Mouse (Mus musculus) MEL (cell line): Measurements from ENCODE around the gene Arhgef15. TPM values are rescaled to one million over a fixed set of nuclear protein-coding genes. Genes with fewer than 3 reads are reported as not detected.
A peak's percentile ranks its signal among the peaks of the same experiment; 100 is the strongest.

Source experiments
- DNase-seq: peaks from one replicate; pipeline ENCODE4 v3.0.0; 2011; ENCODE audit warnings: low read depth, low spot score
- H3K27ac ChIP-seq: 2 replicates; pipeline ENCODE4 v1.5.1; 2012; ENCODE audit warnings: low read depth, mild to moderate bottlenecking, control low read depth, low read length, moderate library complexity; ENCODE audit not compliant: control insufficient read depth
- H3K27me3 ChIP-seq, 2 experiments: fragments of 150-350 bp in 1 of 2; sonication (generic) in 1 of 2; 2 replicates each; pipeline ENCODE4 v1.6.1; 2012; ENCODE audit warnings: low read length in 2 of 2, mild to moderate bottlenecking in 2 of 2, improper control_type of control experiment in 1 of 2, moderate library complexity in 1 of 2; ENCODE audit not compliant: insufficient read depth in 2 of 2, control insufficient read depth in 1 of 2
- H3K36me3 ChIP-seq, 2 experiments: 2 replicates each; pipeline ENCODE4 v1.6.1; 2012 to 2014; ENCODE audit warnings: low read length in 2 of 2, improper control_type of control experiment in 1 of 2, inconsistent platforms in 1 of 2, mild to moderate bottlenecking in 1 of 2; ENCODE audit not compliant: insufficient read depth in 2 of 2, control insufficient read depth in 1 of 2
- H3K4me1 ChIP-seq, 2 experiments: fragments of 150-350 bp in 1 of 2; sonication (generic) in 1 of 2; 2 replicates each; pipeline ENCODE4 v1.6.1; 2012; ENCODE audit warnings: low read length in 2 of 2, improper control_type of control experiment in 1 of 2, mild to moderate bottlenecking in 1 of 2; ENCODE audit not compliant: insufficient read depth in 2 of 2, control insufficient read depth in 1 of 2
- H3K4me3 ChIP-seq, 2 experiments: fragments of 150-350 bp in 1 of 2; sonication (generic) in 1 of 2; 2 replicates each; pipeline ENCODE4 v1.5.1; 2012; ENCODE audit warnings: low read depth in 2 of 2, low read length in 2 of 2, mild to moderate bottlenecking in 2 of 2, moderate library complexity in 2 of 2, control low read depth in 1 of 2, improper control_type of control experiment in 1 of 2; ENCODE audit not compliant: control insufficient read depth in 1 of 2, insufficient read depth in 1 of 2
- H3K79me2 ChIP-seq: 2 replicates; pipeline ENCODE4 v1.6.1; 2012; ENCODE audit warnings: mild to moderate bottlenecking, low read length, moderate library complexity; ENCODE audit not compliant: control insufficient read depth, poor library complexity, insufficient read depth
- H3K9ac ChIP-seq: 2 replicates; pipeline ENCODE4 v1.6.1; 2012; ENCODE audit warnings: low read depth, mild to moderate bottlenecking, control low read depth, low read length, moderate library complexity; ENCODE audit not compliant: control insufficient read depth, poor library complexity, severe bottlenecking
- H3K9me3 ChIP-seq: fragments of 150-350 bp; sonication (generic); replicated peaks from 2 replicates; pipeline ENCODE4 v1.6.1; 2012; ENCODE audit warnings: mild to moderate bottlenecking, low read length, improper control_type of control experiment, moderate library complexity; ENCODE audit not compliant: insufficient read depth
- CHD1 ChIP-seq: IDR thresholded peaks from 2 replicates; pipeline ENCODE4 v1.6.1; 2012; ENCODE audit warnings: low read depth, mild to moderate bottlenecking, inconsistent platforms, low read length, improper control_type of control experiment
- ELF1 ChIP-seq: IDR thresholded peaks from 2 replicates; pipeline ENCODE4 v1.6.1; 2014; ENCODE audit warnings: low read depth, mild to moderate bottlenecking, inconsistent platforms, low read length, improper control_type of control experiment, moderate library complexity
- EP300 ChIP-seq, 2 experiments: IDR thresholded peaks; 2 replicates each; pipeline ENCODE4 v1.6.1; 2011; ENCODE audit warnings: improper control_type of control experiment in 2 of 2, low read length in 2 of 2, low read depth in 1 of 2, mild to moderate bottlenecking in 1 of 2
- ETS1 ChIP-seq: IDR thresholded peaks from 2 replicates; pipeline ENCODE4 v1.6.1; 2012; ENCODE audit warnings: low read depth, mild to moderate bottlenecking, inconsistent platforms, low read length, improper control_type of control experiment, moderate library complexity
- HCFC1 ChIP-seq: IDR thresholded peaks from 2 replicates; pipeline ENCODE4 v1.6.1; 2012; ENCODE audit warnings: low read depth, mild to moderate bottlenecking, inconsistent platforms, low read length, improper control_type of control experiment, moderate library complexity
- MAFK ChIP-seq: IDR thresholded peaks from 2 replicates; pipeline ENCODE4 v1.6.1; 2011; ENCODE audit warnings: low read depth, mild to moderate bottlenecking, low read length, improper control_type of control experiment, borderline replicate concordance
- MAX ChIP-seq: IDR thresholded peaks from 2 replicates; pipeline ENCODE4 v1.6.1; 2011; ENCODE audit warnings: low read length, improper control_type of control experiment
- MAZ ChIP-seq: IDR thresholded peaks from 2 replicates; pipeline ENCODE4 v1.6.1; 2012; ENCODE audit warnings: low read depth, mild to moderate bottlenecking, inconsistent platforms, low read length, improper control_type of control experiment
- MXI1 ChIP-seq: IDR thresholded peaks from 2 replicates; pipeline ENCODE4 v1.6.1; 2011; ENCODE audit warnings: mild to moderate bottlenecking, low read depth, low read length, improper control_type of control experiment
- NELFE ChIP-seq: IDR thresholded peaks from 2 replicates; pipeline ENCODE4 v1.6.1; 2011; ENCODE audit warnings: low read depth, low read length, improper control_type of control experiment
- POLR2A ChIP-seq, 2 experiments: IDR thresholded peaks; 2 replicates each; pipeline ENCODE4 v1.6.1; 2011 to 2012; ENCODE audit warnings: low read length in 2 of 2, mild to moderate bottlenecking in 2 of 2, control low read depth in 1 of 2, improper control_type of control experiment in 1 of 2, low read depth in 1 of 2, moderate library complexity in 1 of 2; ENCODE audit not compliant: control insufficient read depth in 1 of 2, insufficient read depth in 1 of 2, poor library complexity in 1 of 2
- POLR2AphosphoS2 ChIP-seq: IDR thresholded peaks from 2 replicates; pipeline ENCODE4 v1.6.1; 2011; ENCODE audit warnings: low read length, improper control_type of control experiment
- RCOR1 ChIP-seq: IDR thresholded peaks from 2 replicates; pipeline ENCODE4 v1.6.1; 2012; ENCODE audit warnings: low read depth, mild to moderate bottlenecking, inconsistent platforms, low read length, improper control_type of control experiment
- SIN3A ChIP-seq: IDR thresholded peaks from 2 replicates; pipeline ENCODE4 v1.6.1; 2012; ENCODE audit warnings: low read length, improper control_type of control experiment, inconsistent platforms
- SMC3 ChIP-seq: IDR thresholded peaks from 2 replicates; pipeline ENCODE4 v1.6.1; 2011; ENCODE audit warnings: low read depth, low read length, improper control_type of control experiment
- TBP ChIP-seq: IDR thresholded peaks from 2 replicates; pipeline ENCODE4 v1.8.0; 2011; ENCODE audit warnings: low read depth, low read length, improper control_type of control experiment
- USF2 ChIP-seq, 2 experiments: IDR thresholded peaks; 2 replicates each; pipeline ENCODE4 v1.6.1; 2011 to 2012; ENCODE audit warnings: improper control_type of control experiment in 2 of 2, low read length in 2 of 2, borderline replicate concordance in 1 of 2, inconsistent platforms in 1 of 2, low read depth in 1 of 2, mild to moderate bottlenecking in 1 of 2; ENCODE audit not compliant: insufficient read depth in 1 of 2
- ZC3H11A ChIP-seq: IDR thresholded peaks from 2 replicates; pipeline ENCODE4 v1.6.1; 2012; ENCODE audit warnings: low read depth, mild to moderate bottlenecking, inconsistent platforms, low read length, improper control_type of control experiment
- ZMIZ1 ChIP-seq: IDR thresholded peaks from 2 replicates; pipeline ENCODE4 v1.6.1; 2012; ENCODE audit warnings: low read depth, mild to moderate bottlenecking, inconsistent platforms, low read length, improper control_type of control experiment, moderate library complexity
- ZNF384 ChIP-seq: IDR thresholded peaks from 2 replicates; pipeline ENCODE4 v1.6.1; 2012; ENCODE audit warnings: low read depth, mild to moderate bottlenecking, inconsistent platforms, low read length, improper control_type of control experiment
- polyA plus RNA-seq, 2 experiments: library from polyadenylated mRNA; stranded (reverse) in 1 of 2; unstranded in 1 of 2; fragments of >175 nt in 1 of 2; fragments of >200 nt in 1 of 2; gene quantifications; 2 replicates each; pipeline versions ENCODE4 v1.2.1 to v1.2.4; 2012; ENCODE audit warnings: low replicate concordance in 2 of 2, low read depth in 1 of 2; ENCODE audit not compliant: insufficient read length in 2 of 2, insufficient read depth in 1 of 2, missing spikeins in 1 of 2
- total RNA-seq: library from RNA; depleted of rRNA; stranded (reverse); fragments of 300-350 nt; gene quantifications from 2 replicates; pipeline ENCODE4 v1.2.3, GENCODE M21; 2012

Arhgef15 gene
- total and polyA plus RNA-seq, 3 experiments = 0.23 to 0.74 TPM; not detected in 1

GRCm38 (mm10) chr11:68967337-68968282 is 10.3 kb upstream of the Arhgef15 start, which contains the start of gene Slc25a35:
Slc25a35 (plus strand) TSS chr11:68968131.
- H3K4me1 ChIP-seq = peaks cover 0 to 19% of the 10 kb centered on the region in 2 experiments; a peak in 3 of 4 replicates
- H3K4me3 ChIP-seq = peak within 1 kb of the TSS; percentile 78 to 82
- H3K36me3 ChIP-seq = no peaks in the 10 kb centered on the region; a peak in 2 of 4 replicates
- no peaks in the 10 kb centered on the region; the same call in 1 of the 2 replicates for H3K79me2 ChIP-seq
- H3K9me3 ChIP-seq = no peaks in the 10 kb centered on the region
- DNase-seq = peak; percentile 97
- peak within 1 kb of the TSS; percentile 22 for H3K27ac ChIP-seq
- H3K9ac ChIP-seq = peak within 1 kb of the TSS; percentile 60
- TF ChIP-seq NELFE (peak; percentile 70), HCFC1 (peak; percentile 70), EP300 (IDR thresholded peaks at IDR 0.05; ENCODE audit: low read depth in 1 of 2, low read length in 2 of 2) (peak in 1 of 2 experiments; percentile 41; a peak in 2 of 4 replicates), ELF1 (0 out of 2 replicates have a peak, but pooled peaks have one; percentile 23), SIN3A (peak; percentile 87; the same call in 1 of the 2 replicates), ZC3H11A (no peak), CHD1 (0 out of 2 replicates have a peak, but pooled peaks have one; percentile 0), TBP (0 out of 2 replicates have a peak, but pooled peaks have one; percentile 32), SMC3 (no peak), MXI1 (peak; percentile 87), ETS1 (0 out of 2 replicates have a peak, but pooled peaks have one; percentile 50), MAX (peak; percentile 70), MAFK (no peak), MAZ (peak; percentile 62; the same call in 1 of the 2 replicates), POLR2AphosphoS2 (no peak), RCOR1 (peak; percentile 17; the same call in 1 of the 2 replicates), POLR2A (IDR thresholded peaks at IDR 0.05; ENCODE audit: control insufficient read depth in 1 of 2, insufficient read depth in 1 of 2, low read depth in 1 of 2, low read length in 2 of 2, poor library complexity in 1 of 2) (peak in 1 of 2 experiments; percentile 75; a peak in 2 of 4 replicates), ZMIZ1 (peak; percentile 64; the same call in 1 of the 2 replicates), USF2 (IDR thresholded peaks at IDR 0.05; ENCODE audit: borderline replicate concordance in 1 of 2, insufficient read depth in 1 of 2, low read depth in 1 of 2, low read length in 2 of 2) (no peak), ZNF384 (peak; percentile 29)
- no peaks in the 10 kb centered on the region for H3K27me3 ChIP-seq
